25 mouse cellular contexts compared by ENCODE assay signal in genomic region chr8:71594324-71594722, GRCm38 (mm10). TPM values are rescaled to one million over a fixed set of nuclear protein-coding genes. Genes with fewer than 3 reads are reported as not detected.
DNase-seq lines count a peak whose midpoint lies in the region; ATAC-seq and TF ChIP-seq lines count a peak whose summit lies in the region.
"Had no signal": no experiment of that assay in that cellular context is flagged by ENCODE, and none has a peak within 500 bp of the region (broad histone marks: within the 10 kb centered on the region; RNA-seq: fewer than 3 reads in every experiment).

No protein-coding gene starts in this region.

- no peak overlapping the region for H3K9ac ChIP-seq in forebrain, embryonic 14.5 days (ENCODE audit: low read length)
- 0 out of 2 replicates have a peak overlapping the region, but pooled peaks have one; percentile 2 for H3K9ac ChIP-seq in hindbrain, embryonic 15.5 days
- no peak overlapping the region for H3K9ac ChIP-seq in hindbrain, postnatal 0 days (replicated peaks; ENCODE audit: low read length)
- H3K9ac ChIP-seq in CH12.LX (ENCODE audit: insufficient read depth, low read depth) = peak overlapping the region; percentile 60; the same call in 1 of the 2 replicates
- H3K9ac ChIP-seq: embryonic facial prominence, embryonic 15.5 days; hindbrain, embryonic 14.5 days had no signal

- dilution Hi-C loops in CH12.LX (cut with MboI; ENCODE audit: extremely low pct_ligation_motif_present, extremely low pct_unique_long_range_greater_than_20kb, low sequenced_read_pairs) = no loop called here

- in situ Hi-C loops in CH12.LX (cut with MboI; ENCODE audit: low pct_ligation_motif_present, low pct_unique_long_range_greater_than_20kb, low sequenced_read_pairs) = no loop called here

- H3K27ac ChIP-seq in forebrain, embryonic 10.5 days = no peak overlapping the region
- H3K27ac ChIP-seq in forebrain, embryonic 14.5 days (ENCODE audit: low read depth, low read length) = no peak overlapping the region
- H3K27ac ChIP-seq in hindbrain, embryonic 15.5 days (replicated peaks) = no peak overlapping the region
- no peak overlapping the region for H3K27ac ChIP-seq in hindbrain, postnatal 0 days
- H3K27ac ChIP-seq in CH12.LX (ENCODE audit: insufficient read depth, low read depth) = peak overlapping the region; percentile 62
- peak overlapping the region; percentile 39 for H3K27ac ChIP-seq in bone marrow, adult 2 months (ENCODE audit: control insufficient read depth, insufficient read depth, low read depth, low read length, poor library complexity)
- H3K27ac ChIP-seq: embryonic facial prominence, embryonic 15.5 days; heart, adult 2 months; hindbrain, embryonic 14.5 days had no signal

- H3K4me1 ChIP-seq in forebrain, embryonic 10.5 days = peaks cover 49% of the 10 kb centered on the region
- peaks cover 14% of the 10 kb centered on the region for H3K4me1 ChIP-seq in forebrain, embryonic 14.5 days (ENCODE audit: control insufficient read depth, insufficient read depth, low read length)
- H3K4me1 ChIP-seq in hindbrain, embryonic 15.5 days (replicated peaks) = peaks cover 34% of the 10 kb centered on the region
- H3K4me1 ChIP-seq in hindbrain, postnatal 0 days (ENCODE audit: insufficient read depth, low read length) = peaks cover 11% of the 10 kb centered on the region
- H3K4me1 ChIP-seq in CH12.LX (ENCODE audit: control insufficient read depth in 1 of 2, insufficient read depth in 2 of 2) = peaks cover 46 to 67% of the 10 kb centered on the region in 2 experiments
- H3K4me1 ChIP-seq in bone marrow, adult 2 months (ENCODE audit: control insufficient read depth, insufficient read depth, low read length) = peaks cover 16% of the 10 kb centered on the region

- H3K79me2 ChIP-seq in CH12.LX (replicated peaks; ENCODE audit: control insufficient read depth, extremely low read depth, insufficient read depth, poor library complexity, severe bottlenecking) = peaks cover 20% of the 10 kb centered on the region

- TF ChIP-seq EP300 in CH12.LX (IDR thresholded peaks at IDR 0.05; ENCODE audit: low read length) = no peak

- no peak for DNase-seq in forebrain, embryonic 10.5 days (ENCODE audit: extremely low spot score, low spot score)
- no peak for DNase-seq in forebrain, embryonic 14.5 days (ENCODE audit: low spot score)
- no peak for DNase-seq in hindbrain, postnatal 0 days (ENCODE audit: low spot score)
- DNase-seq in CH12.LX (ENCODE audit: extremely low read depth) = no peak
- DNase-seq in neural tube, embryonic 10.5 days (ENCODE audit: extremely low spot score, low spot score) = no peak
- no peak for DNase-seq in thymus, postnatal 14 days
- DNase-seq: B cell, adult 2 months; cerebellum, adult 11-12 months; cerebellum, adult 9-10 months; cerebellum, postnatal 25 days; gastrocnemius, postnatal 10 days; heart, adult 2 months; heart, postnatal 36 days had no signal

- H3K36me3 ChIP-seq in forebrain, embryonic 10.5 days (replicated peaks) = peaks cover 30% of the 10 kb centered on the region
- H3K36me3 ChIP-seq in forebrain, embryonic 14.5 days (ENCODE audit: control insufficient read depth, insufficient read depth, low read length) = 0 out of 2 replicates have a peak, but pooled peaks cover 12% of the 10 kb centered on the region
- no peaks in the 10 kb centered on the region for H3K36me3 ChIP-seq in hindbrain, embryonic 15.5 days
- H3K36me3 ChIP-seq in hindbrain, postnatal 0 days (ENCODE audit: insufficient read depth, low read length) = no peaks in the 10 kb centered on the region
- H3K36me3 ChIP-seq in CH12.LX (replicated peaks in 1 of 2; ENCODE audit: control insufficient read depth in 1 of 2, insufficient read depth in 1 of 2, low read length in 1 of 2) = peaks cover 0 to 26% of the 10 kb centered on the region in 2 experiments
- H3K36me3 ChIP-seq: embryonic facial prominence, embryonic 15.5 days had no signal

- H3K9me3 ChIP-seq in forebrain, embryonic 10.5 days = no peaks in the 10 kb centered on the region
- no peaks in the 10 kb centered on the region for H3K9me3 ChIP-seq in forebrain, embryonic 14.5 days (replicated peaks; ENCODE audit: control insufficient read depth, low read length)
- H3K9me3 ChIP-seq in hindbrain, embryonic 15.5 days = no peaks in the 10 kb centered on the region
- H3K9me3 ChIP-seq in hindbrain, postnatal 0 days (ENCODE audit: low read length) = no peaks in the 10 kb centered on the region
- H3K9me3 ChIP-seq in CH12.LX (replicated peaks; ENCODE audit: low read length) = no peaks in the 10 kb centered on the region
- H3K9me3 ChIP-seq: embryonic facial prominence, embryonic 15.5 days had no signal

- no peak overlapping the region for H3K4me2 ChIP-seq in forebrain, embryonic 14.5 days (ENCODE audit: low read length)
- no peak overlapping the region for H3K4me2 ChIP-seq in hindbrain, embryonic 15.5 days
- no peak overlapping the region for H3K4me2 ChIP-seq in hindbrain, postnatal 0 days (ENCODE audit: low read depth, low read length)
- peak overlapping the region; percentile 26 for H3K4me2 ChIP-seq in CH12.LX (ENCODE audit: insufficient read depth, low read depth, poor library complexity, severe bottlenecking)
- H3K4me2 ChIP-seq: embryonic facial prominence, embryonic 15.5 days; heart, embryonic 11.5 days; hindbrain, embryonic 14.5 days had no signal

- 88% methylated on average over 4 of the region's 4 CpGs for WGBS in forebrain, embryonic 10.5 days
- 94% methylated on average over 4 of the region's 4 CpGs for WGBS in forebrain, embryonic 14.5 days
- 99% methylated on average over 4 of the region's 4 CpGs for WGBS in hindbrain, embryonic 15.5 days
- 92% methylated on average over 4 of the region's 4 CpGs for WGBS in hindbrain, postnatal 0 days
- WGBS in bone marrow, adult 2 months = 90% methylated on average over 4 of the region's 4 CpGs

- no peak for TF ChIP-seq RAD21 in CH12.LX (IDR thresholded peaks at IDR 0.05; ENCODE audit: low read depth, low read length)

- 0 out of 2 replicates have a peak, but pooled peaks have one; percentile 24 for TF ChIP-seq POLR2A in CH12.LX (IDR thresholded peaks at IDR 0.05; ENCODE audit: low read depth, low read length)
- TF ChIP-seq POLR2A in bone marrow, adult 2 months (IDR thresholded peaks at IDR 0.05; ENCODE audit: borderline replicate concordance, control insufficient read depth, low read depth, low read length) = no peak

- no peak for TF ChIP-seq CTCF in hindbrain, postnatal 0 days (IDR thresholded peaks at IDR 0.05; ENCODE audit: low read depth)
- TF ChIP-seq CTCF in CH12.LX (conservative IDR thresholded peaks at IDR 0.05 in 1 of 2, IDR thresholded peaks at IDR 0.05 in 1 of 2; ENCODE audit: low read depth in 2 of 2, low read length in 2 of 2) = no peak
- TF ChIP-seq CTCF in bone marrow, adult 2 months (IDR thresholded peaks at IDR 0.05; ENCODE audit: control insufficient read depth, insufficient read depth, low read length) = no peak

- peaks cover 21% of the 10 kb centered on the region for H3K27me3 ChIP-seq in forebrain, embryonic 10.5 days (ENCODE audit: poor library complexity, severe bottlenecking)
- no peaks in the 10 kb centered on the region for H3K27me3 ChIP-seq in forebrain, embryonic 14.5 days (replicated peaks; ENCODE audit: control insufficient read depth, insufficient read depth, low read length)
- H3K27me3 ChIP-seq in hindbrain, embryonic 15.5 days = no peaks in the 10 kb centered on the region
- H3K27me3 ChIP-seq in hindbrain, postnatal 0 days (ENCODE audit: insufficient read depth, low read length) = no peaks in the 10 kb centered on the region
- no peaks in the 10 kb centered on the region for H3K27me3 ChIP-seq in CH12.LX (replicated peaks)
- H3K27me3 ChIP-seq: embryonic facial prominence, embryonic 15.5 days had no signal

- 0 out of 2 replicates have a peak overlapping the region, but pooled peaks have one; percentile 12 for H3K4me3 ChIP-seq in forebrain, embryonic 10.5 days
- H3K4me3 ChIP-seq in forebrain, embryonic 14.5 days (ENCODE audit: low read depth, low read length) = no peak overlapping the region
- no peak overlapping the region for H3K4me3 ChIP-seq in hindbrain, embryonic 15.5 days
- no peak overlapping the region for H3K4me3 ChIP-seq in hindbrain, postnatal 0 days (ENCODE audit: low read length)
- peak overlapping the region; percentile 50 to 89 (median 70) for H3K4me3 ChIP-seq in CH12.LX (replicated peaks in 1 of 3; ENCODE audit: low read depth in 2 of 3, low read length in 2 of 3, poor library complexity in 1 of 3)
- H3K4me3 ChIP-seq in bone marrow, adult 2 months (replicated peaks; ENCODE audit: control insufficient read depth, low read depth, low read length) = peak overlapping the region; percentile 13
- H3K4me3 ChIP-seq: embryonic facial prominence, embryonic 15.5 days; erythroblast, embryonic 14.5 days; heart, adult 2 months had no signal

- no peak for ATAC-seq in forebrain, embryonic 14.5 days
- ATAC-seq in hindbrain, embryonic 15.5 days (ENCODE audit: low FRiP score, low read depth) = no peak
- no peak for ATAC-seq in hindbrain, postnatal 0 days
- ATAC-seq: CD4-positive, CD25-positive, alpha-beta regulatory T cell, adult 4 months; forebrain, embryonic 16.5 days; inflammation-experienced regulatory T-cells, adult 6 months; intestine, postnatal 0 days had no signal

RNA-seq across cellular contexts. Expression of gene Pgls, which starts 2.3 kb away (rescaled TPM):
- polyA plus RNA-seq in forebrain, embryonic 10.5 days (2016; fragmentation: Nextera tagmentation; extraction: Ambion mirVana) = 262 and 266 TPM in 2 replicates
- polyA plus RNA-seq in forebrain, embryonic 14.5 days (2014; fragmentation: Nextera tagmentation; extraction: Ambion mirVana) = 233 and 279 TPM in 2 replicates
- polyA plus RNA-seq in hindbrain, embryonic 15.5 days (2015; fragmentation: Nextera tagmentation; extraction: Ambion mirVana) = 224 and 233 TPM in 2 replicates
- total RNA-seq in hindbrain, postnatal 0 days (2014; rRNA removed) = 344 and 379 TPM in 2 replicates
- polyA plus RNA-seq in hindbrain, postnatal 0 days (2015; fragmentation: Nextera tagmentation; extraction: Ambion mirVana) = 272 and 275 TPM in 2 replicates
- total RNA-seq in CH12.LX (2012; rRNA removed) (183 and 215 TPM in 2 replicates), CH12.LX (2014; rRNA removed) (94.2 and 118 TPM in 2 replicates)
- polyA plus RNA-seq in CH12.LX (2012; ENCODE audit: insufficient read length, low read depth) = 72.5 and 74.9 TPM in 2 replicates
- 111 and 147 TPM in 2 replicates for polyA plus RNA-seq in bone marrow, adult 2 months (2011; ENCODE audit: insufficient read depth, insufficient read length, low replicate concordance, missing spikeins)

RNA-seq across cellular contexts. Expression of gene Fam129c, which starts 3.1 kb away (rescaled TPM):
- polyA plus RNA-seq in forebrain, embryonic 10.5 days (2016; fragmentation: Nextera tagmentation; extraction: Ambion mirVana) = 4.1 and 5.1 TPM in 2 replicates
- polyA plus RNA-seq in forebrain, embryonic 14.5 days (2014; fragmentation: Nextera tagmentation; extraction: Ambion mirVana) = 4.1 and 4.5 TPM in 2 replicates
- polyA plus RNA-seq in hindbrain, embryonic 15.5 days (2015; fragmentation: Nextera tagmentation; extraction: Ambion mirVana) = 6.5 and 8.9 TPM in 2 replicates
- 6.0 TPM in 2 replicates for total RNA-seq in hindbrain, postnatal 0 days (2014; rRNA removed)
- polyA plus RNA-seq in hindbrain, postnatal 0 days (2015; fragmentation: Nextera tagmentation; extraction: Ambion mirVana) = 3.3 and 4.0 TPM in 2 replicates
- 95.2 and 136 TPM in 2 replicates for total RNA-seq in CH12.LX (2012; rRNA removed)
- 86.3 and 89.2 TPM in 2 replicates for total RNA-seq in CH12.LX (2014; rRNA removed)
- 92.8 and 98.6 TPM in 2 replicates for polyA plus RNA-seq in CH12.LX (2012; ENCODE audit: insufficient read length, low read depth)
- polyA plus RNA-seq in bone marrow, adult 2 months (2011; ENCODE audit: insufficient read depth, insufficient read length, low replicate concordance, missing spikeins) = 67.8 and 106 TPM in 2 replicates

RNA-seq across cellular contexts. Expression of gene Colgalt1, which starts 16.5 kb away (rescaled TPM):
- 44.2 and 47.4 TPM in 2 replicates for polyA plus RNA-seq in forebrain, embryonic 10.5 days (2016; fragmentation: Nextera tagmentation; extraction: Ambion mirVana)
- polyA plus RNA-seq in forebrain, embryonic 14.5 days (2014; fragmentation: Nextera tagmentation; extraction: Ambion mirVana) = 45.3 and 47.2 TPM in 2 replicates
- polyA plus RNA-seq in hindbrain, embryonic 15.5 days (2015; fragmentation: Nextera tagmentation; extraction: Ambion mirVana) = 65.6 and 78.2 TPM in 2 replicates
- total RNA-seq in hindbrain, postnatal 0 days (2014; rRNA removed) = 95.9 and 121 TPM in 2 replicates
- polyA plus RNA-seq in hindbrain, postnatal 0 days (2015; fragmentation: Nextera tagmentation; extraction: Ambion mirVana) = 55.3 and 56.7 TPM in 2 replicates
- total RNA-seq in CH12.LX (2012; rRNA removed) (85.3 and 92.0 TPM in 2 replicates), CH12.LX (2014; rRNA removed) (68.7 and 72.0 TPM in 2 replicates)
- polyA plus RNA-seq in CH12.LX (2012; ENCODE audit: insufficient read length, low read depth) = 72.0 and 73.7 TPM in 2 replicates
- polyA plus RNA-seq in bone marrow, adult 2 months (2011; ENCODE audit: insufficient read depth, insufficient read length, low replicate concordance, missing spikeins) = 31.8 and 53.0 TPM in 2 replicates

RNA-seq across cellular contexts. Expression of gene Slc27a1, which starts 25.6 kb away (rescaled TPM):
- polyA plus RNA-seq in forebrain, embryonic 10.5 days (2016; fragmentation: Nextera tagmentation; extraction: Ambion mirVana) = 20.2 and 21.9 TPM in 2 replicates
- 25.8 and 31.5 TPM in 2 replicates for polyA plus RNA-seq in forebrain, embryonic 14.5 days (2014; fragmentation: Nextera tagmentation; extraction: Ambion mirVana)
- polyA plus RNA-seq in hindbrain, embryonic 15.5 days (2015; fragmentation: Nextera tagmentation; extraction: Ambion mirVana) = 83.9 and 87.4 TPM in 2 replicates
- total RNA-seq in hindbrain, postnatal 0 days (2014; rRNA removed) = 210 and 238 TPM in 2 replicates
- polyA plus RNA-seq in hindbrain, postnatal 0 days (2015; fragmentation: Nextera tagmentation; extraction: Ambion mirVana) = 127 and 152 TPM in 2 replicates
- total RNA-seq in CH12.LX (2012; rRNA removed) (2.7 and 4.0 TPM in 2 replicates), CH12.LX (2014; rRNA removed) (1.8 and 2.3 TPM in 2 replicates)
- polyA plus RNA-seq in CH12.LX (2012; ENCODE audit: insufficient read length, low read depth) = 2.3 and 2.4 TPM in 2 replicates
- 11.2 and 12.6 TPM in 2 replicates for polyA plus RNA-seq in bone marrow, adult 2 months (2011; ENCODE audit: insufficient read depth, insufficient read length, low replicate concordance, missing spikeins)

RNA-seq across cellular contexts. Expression of gene Nxnl1, which starts 27.9 kb away (rescaled TPM):
- 0.09 TPM in 1 of 2 replicates, not detected in the other for polyA plus RNA-seq in forebrain, embryonic 10.5 days (2016; fragmentation: Nextera tagmentation; extraction: Ambion mirVana)
- not detected in 2 replicates for polyA plus RNA-seq in forebrain, embryonic 14.5 days (2014; fragmentation: Nextera tagmentation; extraction: Ambion mirVana)
- polyA plus RNA-seq in hindbrain, embryonic 15.5 days (2015; fragmentation: Nextera tagmentation; extraction: Ambion mirVana) = 0.06 and 0.08 TPM in 2 replicates
- not detected in 2 replicates for total RNA-seq in hindbrain, postnatal 0 days (2014; rRNA removed)
- 0.20 TPM in 1 of 2 replicates, not detected in the other for polyA plus RNA-seq in hindbrain, postnatal 0 days (2015; fragmentation: Nextera tagmentation; extraction: Ambion mirVana)
- total RNA-seq in CH12.LX (2012; rRNA removed) = 0.04 TPM in 1 of 2 replicates, not detected in the other
- not detected in 2 replicates for total RNA-seq in CH12.LX (2014; rRNA removed)
- 0.08 TPM in 1 of 2 replicates, not detected in the other for polyA plus RNA-seq in CH12.LX (2012; ENCODE audit: insufficient read length, low read depth)
- not detected in 2 replicates for polyA plus RNA-seq in bone marrow, adult 2 months (2011; ENCODE audit: insufficient read depth, insufficient read length, low replicate concordance, missing spikeins)
- polyA plus RNA-seq: CD4-positive, CD25-positive, alpha-beta regulatory T cell, adult 4 months; erythroblast, embryonic 14.5 days; forebrain, embryonic 11.5 days; forebrain, embryonic 16.5 days; frontal cortex, adult 2 months; heart, embryonic 11.5 days; intestine, postnatal 0 days had no signal

Comparison
In these comparisons a context has a peak if more than half of its experiments do, and no peak if none do; other contexts are left out.
1. H3K4me3 ChIP-seq: peak in forebrain, embryonic 10.5 days (single experiment), CH12.LX (3 of 3) and bone marrow, adult 2 months (single experiment); none in forebrain, embryonic 14.5 days (single experiment), hindbrain, embryonic 15.5 days (single experiment) and hindbrain, postnatal 0 days (single experiment).
2. H3K9ac ChIP-seq: peak in hindbrain, embryonic 15.5 days (single experiment) and CH12.LX (single experiment); none in forebrain, embryonic 14.5 days (single experiment) and hindbrain, postnatal 0 days (single experiment).
3. H3K27ac ChIP-seq: peak in CH12.LX (single experiment) and bone marrow, adult 2 months (single experiment); none in forebrain, embryonic 10.5 days (single experiment), forebrain, embryonic 14.5 days (single experiment), hindbrain, embryonic 15.5 days (single experiment) and hindbrain, postnatal 0 days (single experiment).